Mouse (Mus musculus) heart, embryonic 13.5 days (tissue): ENCODE data around the gene Ndufa4l2. TPM values are rescaled to one million over a fixed set of nuclear protein-coding genes. Genes with fewer than 3 reads are reported as not detected.

Source experiments
- ATAC-seq: fragments of 200-750 bp; cut with Nextera tagmentation; 2 replicates; pipeline ENCODE4 v1.8.0; 2017; ENCODE audit warnings: moderate TSS enrichment; ENCODE audit not compliant: insufficient number of reproducible peaks, low FRiP score, low TSS enrichment; ENCODE audit errors: extremely low read depth
- H3K27ac ChIP-seq: fragments of 300-500 bp; sonication (generic); replicated peaks from 2 replicates; pipeline ENCODE4 v1.5.1; 2015; ENCODE audit warnings: moderate library complexity, mild to moderate bottlenecking, inconsistent platforms
- H3K27me3 ChIP-seq: fragments of 300-500 bp; sonication (generic); replicated peaks from 2 replicates; pipeline ENCODE4 v1.6.1; 2015; ENCODE audit warnings: mild to moderate bottlenecking, inconsistent platforms
- H3K36me3 ChIP-seq: fragments of 300-500 bp; sonication (generic); 2 replicates; pipeline ENCODE4 v1.6.1; 2015; ENCODE audit warnings: mild to moderate bottlenecking, inconsistent platforms
- H3K4me1 ChIP-seq: fragments of 300-500 bp; sonication (generic); 2 replicates; pipeline ENCODE4 v1.6.1; 2015; ENCODE audit warnings: inconsistent platforms
- H3K4me2 ChIP-seq: fragments of 300-500 bp; sonication (generic); 2 replicates; pipeline ENCODE4 v1.6.1; 2015; ENCODE audit warnings: inconsistent platforms, mild to moderate bottlenecking, moderate library complexity
- H3K4me3 ChIP-seq: fragments of 300-500 bp; sonication (generic); 2 replicates; pipeline ENCODE4 v1.5.1; 2015; ENCODE audit warnings: moderate library complexity, mild to moderate bottlenecking, inconsistent platforms
- H3K9ac ChIP-seq: fragments of 300-500 bp; sonication (generic); 2 replicates; pipeline ENCODE4 v1.6.1; 2015; ENCODE audit warnings: inconsistent platforms, mild to moderate bottlenecking, moderate library complexity
- H3K9me3 ChIP-seq: fragments of 300-500 bp; sonication (generic); 2 replicates; pipeline ENCODE4 v1.6.1; 2016; ENCODE audit warnings: inconsistent platforms
- WGBS: fragments of 180-500 bp; shearing (Covaris S2); methylation state at CpG from one replicate; pipeline ENCODE4 v1.1.7; 2015; ENCODE audit warnings: mixed read lengths; 5-methylcytosine and 5-hydroxymethylcytosine counted together
- polyA plus RNA-seq: library from polyadenylated mRNA; unstranded; fragments of >200 nt; fragmentation: Nextera tagmentation; extraction: Ambion mirVana; gene quantifications from 2 replicates; pipeline ENCODE4 v1.2.1, GENCODE M21; 2015

Gene Ndufa4l2
- polyA plus RNA-seq, 1 experiment from 2014 or later, result 14.2 TPM

DNA sequence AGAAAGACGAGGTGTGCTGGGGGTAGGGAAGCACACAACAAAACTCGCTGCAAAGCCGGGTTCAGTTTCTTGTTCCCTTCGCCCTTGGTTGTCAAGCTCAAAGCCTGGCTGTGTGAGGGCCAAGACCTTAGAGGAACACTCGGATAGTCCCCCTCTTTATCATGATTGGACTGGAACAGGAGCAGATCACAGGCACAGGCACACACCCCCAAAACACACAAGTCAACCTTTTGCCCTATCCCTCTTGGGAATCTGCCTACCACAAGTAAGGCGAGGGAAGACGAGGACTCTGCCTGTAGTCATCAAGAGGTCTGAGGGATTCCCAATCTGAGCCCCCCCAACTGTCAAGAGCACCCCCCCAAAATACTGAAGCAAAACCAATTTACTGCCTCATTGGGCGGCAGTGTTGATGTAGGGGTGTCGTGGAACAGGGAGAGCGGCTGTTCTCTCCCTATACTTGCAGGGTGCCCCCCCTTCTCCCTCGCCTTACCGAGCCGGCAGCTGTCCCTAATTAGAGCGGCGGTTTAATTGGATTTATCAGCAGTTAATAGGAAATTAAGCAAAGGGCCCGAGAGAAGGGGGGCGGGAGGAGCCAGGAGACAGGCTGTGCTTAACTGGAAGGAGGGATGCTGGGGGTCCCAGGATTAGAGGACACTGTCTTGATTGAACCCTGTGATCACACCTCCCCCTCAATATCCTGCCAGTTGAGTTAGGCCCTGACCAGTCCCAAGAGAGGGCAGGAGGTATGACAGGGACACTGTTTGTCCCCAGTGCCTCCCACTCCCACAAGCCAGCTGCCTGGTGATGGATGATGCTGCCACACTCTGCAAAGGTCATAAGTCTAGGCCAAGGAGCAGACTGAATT is 4.7 kb upstream of the Ndufa4l2 start:
- Histone ChIP-seq H3K4me1 (peaks cover 62% of the 10 kb centered on the region), H3K27ac (no peak overlapping the region), H3K4me2 (peak overlapping the region; percentile 84; the same call in 1 of the 2 replicates), H3K9me3 (no peaks in the 10 kb centered on the region), H3K4me3 (peak overlapping the region; percentile 55; the same call in 1 of the 2 replicates), H3K27me3 (peaks cover 94% of the 10 kb centered on the region), H3K36me3 (peaks cover 10% of the 10 kb centered on the region; the same call in 1 of the 2 replicates), H3K9ac (no peak overlapping the region; the same call in 1 of the 2 replicates)
- 9% methylated on average over 17 of the region's 17 CpGs for WGBS
- no peak for ATAC-seq

DNA sequence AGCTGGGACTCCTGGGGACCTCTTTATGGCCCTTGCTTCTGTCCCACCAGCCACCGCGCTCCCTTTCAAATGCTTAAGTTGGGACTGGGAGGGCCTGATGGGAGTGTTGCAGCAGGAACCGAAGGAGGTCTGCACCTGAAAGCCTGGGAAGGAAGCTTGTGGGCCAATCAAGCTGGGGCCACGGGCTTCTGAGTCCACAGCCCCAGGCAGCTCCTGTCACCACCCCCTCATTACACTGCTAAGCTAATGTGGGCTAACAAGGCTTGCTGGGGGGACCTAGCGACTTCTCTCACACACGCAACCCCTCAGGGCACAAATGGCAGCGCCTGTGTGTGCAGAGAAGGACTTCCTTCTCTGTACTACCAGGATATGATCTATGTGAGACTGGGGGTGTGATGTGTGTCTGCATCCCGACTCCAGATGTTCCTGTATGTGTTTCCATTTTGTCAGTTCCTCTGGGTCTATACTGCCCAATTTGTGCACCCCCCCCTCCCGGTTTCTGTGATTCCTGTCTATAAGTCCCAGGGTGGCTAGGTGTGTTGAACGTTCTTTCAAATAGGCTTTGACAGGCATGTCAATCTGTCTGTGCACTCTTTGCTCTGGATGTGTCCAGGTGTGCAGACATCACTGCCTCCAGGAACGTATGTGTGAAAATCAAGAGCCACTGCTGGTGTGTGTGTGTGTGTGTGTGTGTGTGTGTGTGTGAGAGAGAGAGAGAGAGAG is 3.7 kb upstream of the Ndufa4l2 start:
- peak overlapping the region; percentile 53 for H3K4me3 ChIP-seq
- no peak for ATAC-seq
- peaks cover 5% of the 10 kb centered on the region; the same call in 1 of the 2 replicates for H3K36me3 ChIP-seq
- H3K9ac ChIP-seq, result peak overlapping the region; percentile 80
- H3K4me1 ChIP-seq, result peaks cover 72% of the 10 kb centered on the region
- no peak overlapping the region for H3K27ac ChIP-seq
- H3K4me2 ChIP-seq, result peak overlapping the region; percentile 93
- peaks cover 98% of the 10 kb centered on the region for H3K27me3 ChIP-seq
- no peaks in the 10 kb centered on the region for H3K9me3 ChIP-seq
- 7% methylated on average over 11 of the region's 11 CpGs for WGBS

DNA sequence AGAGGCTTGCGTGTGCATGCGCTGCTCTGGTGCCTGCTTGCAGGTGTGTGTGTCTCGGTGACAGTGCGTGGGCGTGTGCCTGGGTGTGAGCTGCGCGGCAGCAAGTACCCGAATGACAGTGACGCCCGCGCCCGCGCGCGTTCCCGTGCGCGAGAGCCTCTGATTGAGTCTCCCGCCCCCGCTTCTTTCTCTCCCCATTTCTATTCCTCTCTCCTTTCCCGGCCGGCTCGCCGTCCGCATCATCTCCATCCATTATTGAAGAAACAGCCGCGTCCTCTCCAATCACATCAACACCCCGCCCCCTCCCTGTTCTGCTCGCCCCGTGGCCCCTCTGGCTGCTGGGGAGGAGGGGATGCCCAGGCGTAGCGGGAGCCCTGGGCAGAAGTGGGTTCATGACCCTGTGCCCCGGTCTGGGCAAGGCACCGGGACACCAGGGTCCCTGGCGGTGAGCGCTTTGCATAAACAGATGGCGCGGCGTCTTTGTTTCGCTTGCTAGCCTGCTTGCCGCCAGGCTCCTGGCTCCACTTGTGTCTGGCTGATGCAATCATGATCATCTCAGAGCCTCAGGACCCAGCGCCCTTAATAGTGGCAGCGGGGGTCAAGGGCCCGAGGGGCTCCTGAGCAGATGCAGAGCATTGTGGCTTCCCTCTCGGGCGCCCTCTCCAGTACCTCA is 3.0 kb upstream of the Ndufa4l2 start:
- H3K27me3 ChIP-seq, result peaks cover 95% of the 10 kb centered on the region
- peak overlapping the region; percentile 80 for H3K9ac ChIP-seq
- ATAC-seq, result no peak
- under 1% methylated on average over 45 of the region's 46 CpGs for WGBS
- H3K9me3 ChIP-seq, result no peaks in the 10 kb centered on the region
- no peak overlapping the region for H3K27ac ChIP-seq
- 0 out of 2 replicates have a peak, but pooled peaks cover 1% of the 10 kb centered on the region for H3K36me3 ChIP-seq
- H3K4me3 ChIP-seq, result peak overlapping the region; percentile 53
- peak overlapping the region; percentile 93 for H3K4me2 ChIP-seq
- H3K4me1 ChIP-seq, result peaks cover 79% of the 10 kb centered on the region

DNA sequence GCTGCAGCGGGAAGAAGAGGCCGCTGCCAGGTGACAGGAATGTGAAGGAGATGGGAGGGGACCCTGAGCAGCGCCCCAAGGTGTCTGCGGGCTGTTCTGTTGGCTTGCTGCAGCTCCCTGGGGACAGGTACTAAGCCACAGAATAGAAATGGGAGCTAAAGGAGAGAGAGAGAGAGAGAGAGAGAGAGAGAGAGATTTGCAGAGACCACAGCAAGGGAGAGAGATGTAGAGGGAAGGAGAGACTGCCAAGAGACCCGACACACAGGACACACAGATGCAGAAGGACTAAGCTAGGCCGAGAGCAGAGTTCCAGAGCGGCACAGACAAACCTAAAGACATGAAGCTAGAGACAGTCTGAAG is 2.5 kb upstream of the Ndufa4l2 start:
- H3K9ac ChIP-seq, result peak overlapping the region; percentile 80
- no peak overlapping the region for H3K27ac ChIP-seq
- 3% methylated on average over 7 of the region's 7 CpGs for WGBS
- H3K27me3 ChIP-seq, result peaks cover 94% of the 10 kb centered on the region
- peak overlapping the region; percentile 93 for H3K4me2 ChIP-seq
- no peak for ATAC-seq
- H3K36me3 ChIP-seq, result peaks cover 3% of the 10 kb centered on the region
- no peaks in the 10 kb centered on the region for H3K9me3 ChIP-seq
- peak overlapping the region; percentile 53 for H3K4me3 ChIP-seq
- peaks cover 84% of the 10 kb centered on the region for H3K4me1 ChIP-seq

DNA sequence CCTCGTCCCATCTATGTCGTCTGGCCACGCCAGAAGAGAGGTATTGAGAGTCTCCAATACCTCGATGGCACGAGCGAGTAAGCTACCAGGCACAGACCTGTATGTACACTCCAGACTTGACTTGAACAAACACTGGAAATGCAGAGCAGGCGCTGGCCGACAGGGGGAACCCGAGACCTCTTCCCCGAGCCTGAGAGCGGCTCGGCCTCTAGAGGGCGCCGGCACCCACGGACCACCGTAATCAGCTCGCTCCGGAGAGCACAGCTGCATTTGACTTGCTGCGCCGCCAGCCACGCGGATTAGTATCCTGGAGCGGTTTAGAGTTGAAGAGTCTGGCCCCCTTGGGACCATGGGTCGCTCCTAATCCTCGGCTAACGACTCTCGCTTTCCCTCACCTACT is 2.0 kb upstream of the Ndufa4l2 start:
- H3K9ac ChIP-seq, result peak overlapping the region; percentile 80
- peaks cover 84% of the 10 kb centered on the region for H3K4me1 ChIP-seq
- H3K4me3 ChIP-seq, result peak overlapping the region; percentile 53
- under 1% methylated on average over 27 of the region's 27 CpGs for WGBS
- H3K36me3 ChIP-seq, result peaks cover 8% of the 10 kb centered on the region
- peak overlapping the region; percentile 93 for H3K4me2 ChIP-seq
- peak; percentile 37; the same call in 1 of the 2 replicates for ATAC-seq
- H3K27me3 ChIP-seq, result peaks cover 94% of the 10 kb centered on the region
- H3K9me3 ChIP-seq, result no peaks in the 10 kb centered on the region
- H3K27ac ChIP-seq, result no peak overlapping the region

DNA sequence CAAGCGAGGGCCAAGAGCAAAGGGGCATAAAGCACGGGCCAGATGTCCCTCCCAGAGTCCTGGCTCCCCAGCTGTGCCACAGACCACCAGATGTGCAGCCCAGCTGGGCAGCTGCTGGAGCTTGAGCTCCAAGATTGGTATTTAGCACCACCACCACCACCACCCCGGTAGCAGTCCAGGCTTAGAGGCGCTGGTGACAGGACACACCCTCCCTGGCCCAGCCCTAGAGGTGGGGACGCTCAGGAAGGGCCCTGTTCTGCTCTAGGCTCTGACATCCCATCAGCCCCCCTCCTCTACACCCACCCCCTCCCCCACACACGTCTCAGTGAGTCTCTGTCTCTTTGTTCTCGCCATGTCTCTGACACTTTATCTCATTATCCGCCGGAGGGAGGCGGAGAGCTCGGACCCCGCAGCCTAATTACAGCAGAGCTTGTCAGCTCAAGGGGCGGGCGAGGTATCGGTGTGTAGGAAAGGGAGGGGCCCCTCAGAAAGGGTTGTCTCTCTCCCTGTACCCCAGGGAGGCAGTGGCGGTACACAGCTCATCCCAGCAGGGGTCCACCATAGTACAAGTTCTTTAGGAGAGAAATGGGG is 1.2 kb upstream of the Ndufa4l2 start:
- H3K27ac ChIP-seq, result no peak overlapping the region
- H3K9ac ChIP-seq, result peak overlapping the region; percentile 77
- peaks cover 93% of the 10 kb centered on the region for H3K27me3 ChIP-seq
- WGBS, result 1% methylated on average over 16 of the region's 16 CpGs
- 0 out of 2 replicates have a peak, but pooled peaks have one; percentile 3 for ATAC-seq
- peaks cover 16% of the 10 kb centered on the region for H3K36me3 ChIP-seq
- H3K9me3 ChIP-seq, result no peaks in the 10 kb centered on the region
- peak overlapping the region; percentile 43 for H3K4me3 ChIP-seq
- peaks cover 77% of the 10 kb centered on the region for H3K4me1 ChIP-seq
- H3K4me2 ChIP-seq, result peak overlapping the region; percentile 93

DNA sequence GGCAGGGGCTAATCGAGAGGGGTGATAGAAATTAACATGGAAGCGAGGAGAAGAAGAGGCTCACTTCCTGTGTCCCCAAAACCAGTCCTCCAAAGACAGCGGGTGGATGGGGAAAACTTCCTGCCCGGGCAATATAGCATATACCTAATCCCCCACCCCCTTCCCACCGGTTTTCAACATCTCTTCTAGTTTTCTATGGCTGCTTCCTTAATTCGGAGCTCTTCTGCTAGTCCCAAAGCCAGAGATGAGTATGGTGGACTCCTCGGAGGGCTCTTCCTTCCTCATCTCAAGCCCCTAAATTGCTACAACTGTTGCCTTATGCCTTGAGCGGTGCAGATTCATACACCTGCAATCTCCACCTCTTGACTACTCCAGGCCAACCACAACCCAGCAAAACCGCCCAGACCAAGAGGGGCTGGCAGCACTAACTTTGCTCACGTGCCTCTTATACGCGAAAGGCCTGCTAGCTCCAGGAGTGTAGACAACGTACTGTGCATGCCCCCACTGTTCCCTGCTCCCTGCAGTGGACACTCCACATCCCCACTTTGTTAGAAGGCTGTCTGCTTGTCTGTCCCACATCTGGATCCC is 562 bp upstream of the Ndufa4l2 start:
- Histone ChIP-seq H3K4me1 (peaks cover 71% of the 10 kb centered on the region), H3K4me3 (peak overlapping the region; percentile 43)

DNA sequence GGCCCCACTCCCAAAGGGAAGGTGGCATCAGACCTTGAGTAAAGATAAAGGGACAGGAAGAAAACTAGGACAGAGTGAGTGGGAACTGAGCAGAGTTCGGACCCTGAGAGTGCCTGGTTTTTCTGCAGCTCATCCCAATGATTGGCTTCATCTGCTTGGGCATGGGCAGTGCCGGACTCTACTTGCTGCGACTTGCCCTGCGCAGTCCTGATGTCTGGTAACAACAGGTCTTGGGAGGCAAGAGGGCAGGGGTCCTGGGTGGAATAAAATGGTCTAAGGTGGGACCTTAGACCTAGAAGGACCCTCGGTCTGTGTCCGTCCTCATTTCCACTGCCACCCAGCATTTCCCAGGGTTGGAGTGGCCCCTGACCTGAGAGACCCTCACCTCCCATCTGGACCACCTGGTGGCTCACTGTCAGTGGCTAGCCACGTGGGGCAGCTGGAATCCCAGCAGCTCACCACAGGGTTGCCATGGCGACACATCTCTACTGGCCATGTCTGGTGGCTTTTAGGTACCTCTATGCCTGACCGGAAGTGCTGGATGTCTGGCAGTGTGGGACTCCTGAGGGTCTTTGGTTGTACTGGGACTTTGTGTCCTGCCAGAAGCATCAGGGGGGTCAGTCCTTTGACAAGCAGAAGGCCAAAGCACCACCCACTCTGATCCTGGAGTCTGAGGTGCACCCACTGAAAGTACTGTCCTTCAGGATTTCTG is 660 bp downstream of the Ndufa4l2 start:
- Histone ChIP-seq H3K4me3 (peak overlapping the region; percentile 29), H3K9me3 (no peaks in the 10 kb centered on the region), H3K4me2 (peak overlapping the region; percentile 57), H3K9ac (peak overlapping the region; percentile 44), H3K27ac (peak overlapping the region; percentile 42; the same call in 1 of the 2 replicates), H3K36me3 (peaks cover 34% of the 10 kb centered on the region), H3K27me3 (peaks cover 75% of the 10 kb centered on the region), H3K4me1 (peaks cover 67% of the 10 kb centered on the region)
- no peak for ATAC-seq
- 35% methylated on average over 9 of the region's 9 CpGs for WGBS

More for the DNA sequence above, 562 bp upstream of the Ndufa4l2 start:
- Histone ChIP-seq H3K36me3 (peaks cover 22% of the 10 kb centered on the region), H3K27me3 (peaks cover 87% of the 10 kb centered on the region), H3K4me2 (peak overlapping the region; percentile 93), H3K27ac (no peak overlapping the region), H3K9me3 (no peaks in the 10 kb centered on the region), H3K9ac (no peak overlapping the region; the same call in 1 of the 2 replicates)
- no peak for ATAC-seq
- 10% methylated on average over 13 of the region's 13 CpGs for WGBS

DNA sequence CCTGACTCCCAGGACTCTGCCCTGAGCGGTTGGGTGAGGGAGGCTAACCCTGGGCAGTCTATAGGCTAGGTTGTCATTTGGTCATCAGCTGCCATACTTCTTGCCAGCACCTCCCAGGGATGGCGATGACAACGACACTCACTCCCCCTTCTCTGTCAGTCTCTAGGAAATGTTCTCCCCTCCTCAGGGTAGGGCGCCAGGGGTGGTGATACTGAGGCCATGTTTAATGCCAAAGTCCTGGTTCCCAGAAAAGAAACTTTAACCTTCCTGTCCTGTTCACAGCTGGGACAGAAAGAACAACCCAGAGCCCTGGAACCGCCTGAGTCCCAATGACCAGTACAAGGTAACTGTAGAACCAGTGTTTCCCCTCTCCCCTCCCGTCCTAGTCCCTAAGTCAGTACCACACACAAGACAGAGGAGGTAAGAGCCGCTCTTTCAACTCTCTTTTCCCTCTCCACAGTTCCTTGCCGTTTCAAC is 1.3 kb downstream of the Ndufa4l2 start:
- no peaks in the 10 kb centered on the region for H3K9me3 ChIP-seq
- peaks cover 69% of the 10 kb centered on the region for H3K27me3 ChIP-seq
- H3K4me3 ChIP-seq, result peak overlapping the region; percentile 29
- peak overlapping the region; percentile 57 for H3K4me2 ChIP-seq
- H3K36me3 ChIP-seq, result peaks cover 37% of the 10 kb centered on the region
- H3K4me1 ChIP-seq, result peaks cover 69% of the 10 kb centered on the region
- ATAC-seq, result no peak
- H3K9ac ChIP-seq, result peak overlapping the region; percentile 77
- WGBS, result 26% methylated on average over 8 of the region's 8 CpGs
- peak overlapping the region; percentile 42; the same call in 1 of the 2 replicates for H3K27ac ChIP-seq
